In the genomic region with DNA sequence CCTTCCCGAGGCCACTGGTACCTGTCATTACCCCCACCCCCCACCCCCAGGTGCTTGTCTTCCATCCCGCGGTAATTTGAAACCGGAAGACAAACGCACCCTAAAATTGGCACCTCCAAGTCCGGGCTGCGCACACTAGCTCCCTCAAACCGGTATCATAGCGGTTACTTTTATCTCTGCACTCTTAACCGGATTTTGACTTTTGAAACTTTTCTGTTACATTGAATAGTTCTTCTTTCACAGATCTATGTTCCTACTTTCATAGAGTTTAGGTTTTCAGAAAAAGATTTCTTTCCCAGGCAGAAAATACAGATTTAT, we compare ENCODE assay signal across 8 mouse cellular contexts.
DNase-seq lines count a peak whose midpoint lies in the region; ATAC-seq and TF ChIP-seq lines count a peak whose summit lies in the region.

No protein-coding gene starts in this region.

- no peak for ATAC-seq in lung, embryonic 14.5 days (ENCODE audit: insufficient read depth)
- ATAC-seq in forebrain, embryonic 11.5 days (replicated peaks; ENCODE audit: low FRiP score), result no peak
- no peak for ATAC-seq in liver, embryonic 14.5 days (ENCODE audit: insufficient read depth)

- peaks cover 58% of the 10 kb centered on the region for H3K27me3 ChIP-seq in lung, embryonic 14.5 days (ENCODE audit: insufficient read depth, low read length)
- peaks cover 39% of the 10 kb centered on the region for H3K27me3 ChIP-seq in forebrain, embryonic 11.5 days (ENCODE audit: control insufficient read depth, insufficient read depth, low read length)
- H3K27me3 ChIP-seq in liver, embryonic 14.5 days (ENCODE audit: control insufficient read depth, insufficient read depth, low read length), result peaks cover 32% of the 10 kb centered on the region
- no peaks in the 10 kb centered on the region for H3K27me3 ChIP-seq in thymus, adult 2 months (ENCODE audit: control insufficient read depth, insufficient read depth, low read length)

- TF ChIP-seq CTCF in lung, embryonic 14.5 days (IDR thresholded peaks at IDR 0.05; ENCODE audit: low read depth), result no peak
- TF ChIP-seq CTCF in liver, embryonic 14.5 days (IDR thresholded peaks at IDR 0.05; ENCODE audit: low read depth), result no peak
- 0 out of 2 replicates have a peak, but pooled peaks have one; percentile 5 for TF ChIP-seq CTCF in thymus, adult 2 months (IDR thresholded peaks at IDR 0.05; ENCODE audit: borderline replicate concordance, control insufficient read depth, extremely low read depth, insufficient read depth, low read length, poor library complexity)

- H3K4me3 ChIP-seq in lung, embryonic 14.5 days (ENCODE audit: low read depth, low read length), result peak overlapping the region; percentile 43
- H3K4me3 ChIP-seq in forebrain, embryonic 11.5 days (ENCODE audit: low read depth, low read length), result no peak overlapping the region
- peak overlapping the region; percentile 31 to 48 for H3K4me3 ChIP-seq in liver, embryonic 14.5 days (ENCODE audit: insufficient read depth in 1 of 2, low read depth in 2 of 2, low read length in 2 of 2)
- H3K4me3 ChIP-seq in thymus, adult 2 months (ENCODE audit: control insufficient read depth, insufficient read depth, low read length), result peak overlapping the region; percentile 79

- 4% methylated on average over 10 of the region's 10 CpGs for WGBS in lung, embryonic 14.5 days
- 2% methylated on average over 10 of the region's 10 CpGs for WGBS in forebrain, embryonic 11.5 days
- WGBS in liver, embryonic 14.5 days (ENCODE audit: insufficient replicate concordance), result 4% methylated on average over 10 of the region's 10 CpGs
- under 1% methylated on average over 10 of the region's 10 CpGs for WGBS in thymus, adult 2 months

- no peak for DNase-seq in lung, embryonic 14.5 days
- no peak for DNase-seq in lung, postnatal 36 days
- no peak for DNase-seq in forebrain, embryonic 11.5 days (ENCODE audit: low spot score)
- DNase-seq in liver, embryonic 14.5 days (ENCODE audit: low read depth in 3 of 3, low spot score in 3 of 3), result no peak
- DNase-seq in thymus, adult 2 months, result peak; percentile 36
- DNase-seq in urinary bladder, postnatal 36 days (ENCODE audit: low spot score in 2 of 2), result no peak
- DNase-seq in layer of hippocampus, adult 11-12 months (ENCODE audit: low spot score), result no peak
- no peak for DNase-seq in embryo, embryonic 11 days

- no peaks in the 10 kb centered on the region for H3K9me3 ChIP-seq in lung, embryonic 14.5 days (ENCODE audit: low read depth, low read length)
- H3K9me3 ChIP-seq in forebrain, embryonic 11.5 days (ENCODE audit: control insufficient read depth, low read length), result no peaks in the 10 kb centered on the region
- no peaks in the 10 kb centered on the region for H3K9me3 ChIP-seq in liver, embryonic 14.5 days (ENCODE audit: control insufficient read depth, low read length)

- H3K36me3 ChIP-seq in lung, embryonic 14.5 days (ENCODE audit: insufficient read depth), result no peaks in the 10 kb centered on the region
- H3K36me3 ChIP-seq in forebrain, embryonic 11.5 days (ENCODE audit: control insufficient read depth, insufficient read depth, low read length), result no peaks in the 10 kb centered on the region
- H3K36me3 ChIP-seq in liver, embryonic 14.5 days (replicated peaks; ENCODE audit: control insufficient read depth, insufficient read depth, low read depth), result no peaks in the 10 kb centered on the region
- H3K36me3 ChIP-seq in thymus, adult 2 months (ENCODE audit: control insufficient read depth, insufficient read depth, low read length), result no peaks in the 10 kb centered on the region

- H3K9ac ChIP-seq in lung, embryonic 14.5 days, result no peak overlapping the region
- H3K9ac ChIP-seq in forebrain, embryonic 11.5 days (ENCODE audit: low read length), result no peak overlapping the region; the same call in 1 of the 2 replicates
- no peak overlapping the region for H3K9ac ChIP-seq in liver, embryonic 14.5 days (replicated peaks)

- H3K27ac ChIP-seq in lung, embryonic 14.5 days (ENCODE audit: low read depth), result no peak overlapping the region
- H3K27ac ChIP-seq in forebrain, embryonic 11.5 days (ENCODE audit: low read depth, low read length), result no peak overlapping the region
- H3K27ac ChIP-seq in liver, embryonic 14.5 days, result no peak overlapping the region
- peak overlapping the region; percentile 13; the same call in 1 of the 2 replicates for H3K27ac ChIP-seq in thymus, adult 2 months (ENCODE audit: control insufficient read depth, insufficient read depth, low read length)

- 0 out of 2 replicates have a peak, but pooled peaks have one; percentile 4 for TF ChIP-seq POLR2A in thymus, adult 2 months (IDR thresholded peaks at IDR 0.05; ENCODE audit: control insufficient read depth, extremely low read depth, insufficient read depth, low read length, poor library complexity)

- TF ChIP-seq EP300 in liver, embryonic 14.5 days (IDR thresholded peaks at IDR 0.05; ENCODE audit: low read depth), result no peak

- peak overlapping the region; percentile 73 for H3K4me2 ChIP-seq in lung, embryonic 14.5 days
- H3K4me2 ChIP-seq in forebrain, embryonic 11.5 days (ENCODE audit: low read depth, low read length, severe bottlenecking), result peak overlapping the region; percentile 65
- peak overlapping the region; percentile 70 for H3K4me2 ChIP-seq in liver, embryonic 14.5 days (ENCODE audit: low read depth)

- H3K4me1 ChIP-seq in lung, embryonic 14.5 days (ENCODE audit: insufficient read depth), result peaks cover 11% of the 10 kb centered on the region
- peaks cover 13% of the 10 kb centered on the region; the same call in 1 of the 2 replicates for H3K4me1 ChIP-seq in forebrain, embryonic 11.5 days (replicated peaks; ENCODE audit: control insufficient read depth, insufficient read depth, low read length)
- H3K4me1 ChIP-seq in liver, embryonic 14.5 days (replicated peaks; ENCODE audit: control insufficient read depth in 2 of 2, insufficient read depth in 2 of 2, low read length in 1 of 2), result 0 out of 4 replicates have a peak, but pooled peaks cover 0 to 2% of the 10 kb centered on the region in 2 experiments
- H3K4me1 ChIP-seq in thymus, adult 2 months (replicated peaks; ENCODE audit: control insufficient read depth, insufficient read depth, low read length), result peaks cover 8% of the 10 kb centered on the region; the same call in 1 of the 2 replicates
